Mouse (Mus musculus): ENCODE results near the gene Stk33. TPM values are rescaled to one million over a fixed set of nuclear protein-coding genes. Genes with fewer than 3 reads are reported as not detected.

Gene Stk33
- 0.27 and 0.35 TPM in 2 replicates for polyA plus RNA-seq (2015; fragmentation: Nextera tagmentation; extraction: Ambion mirVana)

DNA sequence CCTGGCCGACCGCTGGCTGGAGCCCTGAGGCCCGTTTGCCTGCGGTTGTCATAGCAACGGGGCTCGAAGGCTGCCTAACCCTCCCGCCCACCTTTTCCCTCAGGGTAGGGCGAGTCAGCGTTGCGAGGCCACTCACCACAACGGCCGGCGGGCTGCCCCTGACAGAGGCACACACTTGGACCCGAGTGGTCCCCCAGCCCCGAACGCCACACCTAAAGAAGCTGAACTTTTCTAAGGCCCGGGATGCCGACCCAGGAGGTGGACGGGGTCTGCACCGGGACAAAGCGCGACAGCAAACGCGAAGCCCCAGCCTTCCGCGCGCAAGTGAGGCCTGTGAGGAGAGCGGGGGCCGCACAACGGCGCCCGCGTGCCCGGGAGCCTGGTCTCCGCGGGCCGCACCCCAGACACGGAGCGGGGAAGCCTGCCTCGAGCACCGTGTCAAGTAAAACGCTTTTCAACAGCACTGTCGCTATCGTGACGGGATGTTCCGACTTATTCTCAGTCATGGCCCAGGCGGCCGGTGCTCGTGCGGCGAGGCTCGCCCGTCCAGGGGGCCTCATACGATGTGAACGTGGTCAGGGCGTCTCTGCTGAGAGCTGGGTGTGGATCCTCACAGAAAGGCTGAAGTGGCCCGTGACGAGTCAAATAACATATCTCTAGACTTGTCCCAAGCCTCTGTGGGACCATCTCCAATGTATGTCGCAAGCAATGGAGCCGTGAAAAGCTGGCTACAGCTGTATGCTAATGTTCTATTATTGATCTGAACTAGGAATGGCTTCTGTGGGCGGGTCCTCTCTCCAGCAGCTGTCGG is at the start of gene Stk33:
Gene Stk33 (minus strand): TSS at position 301 of the 811 bp plus-strand sequence.

Other genes with a start within 250 kb of the Stk33 start
- 0.04 and 0.09 TPM in 2 replicates for gene Trim66, start 69.1 kb upstream of the Stk33 start, polyA plus RNA-seq (2015; fragmentation: Nextera tagmentation; extraction: Ambion mirVana)
- gene Rpl27a, start 80.1 kb upstream of the Stk33 start, polyA plus RNA-seq (2015; fragmentation: Nextera tagmentation; extraction: Ambion mirVana): 80.2 and 88.7 TPM in 2 replicates